Mouse (Mus musculus) erythroblast, adult 5-6 weeks (primary cell): ENCODE results near the gene Lrrc51. TPM values are rescaled to one million over a fixed set of nuclear protein-coding genes. Genes with fewer than 3 reads are reported as not detected.

Source experiments
- total RNA-seq, 2 experiments: library from RNA; stranded (forward) in 1 of 2; stranded (reverse) in 1 of 2; fragments of 150-400 nt in 1 of 2; fragments of 200-764, 138-1000 nt in 1 of 2; gene quantifications; 2 replicates each; pipeline versions ENCODE4 v1.2.3 to v1.2.4; 2015 to 2017; ENCODE audit warnings: low replicate concordance in 2 of 2

The Lrrc51 gene
- total RNA-seq, 2 experiments from 2014 or later = not detected

Other genes with a start within 250 kb of the Lrrc51 start
- gene Phox2a, start 115.6 kb downstream of the Lrrc51 start, total RNA-seq (2015; ENCODE audit: low replicate concordance) = not detected in 2 replicates
- gene Phox2a, start 115.6 kb downstream of the Lrrc51 start, total RNA-seq (2017; ENCODE audit: low replicate concordance) = not detected in 2 replicates
- gene Inppl1, start 95.7 kb downstream of the Lrrc51 start, total RNA-seq (2015; ENCODE audit: low replicate concordance) = 0.58 and 5.6 TPM in 2 replicates
- 1.4 and 18.0 TPM in 2 replicates for gene Inppl1, start 95.7 kb downstream of the Lrrc51 start, total RNA-seq (2017; ENCODE audit: low replicate concordance)
- 3.6 TPM in 1 of 2 replicates, not detected in the other for gene Folr2, start 76.7 kb downstream of the Lrrc51 start, total RNA-seq (2015; ENCODE audit: low replicate concordance)
- gene Folr2, start 76.7 kb downstream of the Lrrc51 start, total RNA-seq (2017; ENCODE audit: low replicate concordance) = not detected in 2 replicates
- gene Anapc15, start 70.2 kb downstream of the Lrrc51 start, total RNA-seq (2015; ENCODE audit: low replicate concordance) = 14.2 and 28.4 TPM in 2 replicates
- gene Anapc15, start 70.2 kb downstream of the Lrrc51 start, total RNA-seq (2017; ENCODE audit: low replicate concordance) = 18.6 and 19.5 TPM in 2 replicates
- not detected in 2 replicates for gene Folr1, start 63.1 kb downstream of the Lrrc51 start, total RNA-seq (2015; ENCODE audit: low replicate concordance)
- not detected in 2 replicates for gene Folr1, start 63.1 kb downstream of the Lrrc51 start, total RNA-seq (2017; ENCODE audit: low replicate concordance)
- gene Lamtor1, start 28.0 kb downstream of the Lrrc51 start, total RNA-seq (2015; ENCODE audit: low replicate concordance) = 35.0 and 36.6 TPM in 2 replicates
- 26.2 and 28.0 TPM in 2 replicates for gene Lamtor1, start 28.0 kb downstream of the Lrrc51 start, total RNA-seq (2017; ENCODE audit: low replicate concordance)
- not detected in 2 replicates for gene Tomt, start 27.5 kb downstream of the Lrrc51 start, total RNA-seq (2015; ENCODE audit: low replicate concordance)
- gene Tomt, start 27.5 kb downstream of the Lrrc51 start, total RNA-seq (2017; ENCODE audit: low replicate concordance) = 0.56 TPM in 1 of 2 replicates, not detected in the other
- gene Numa1, start 216 bp upstream of the Lrrc51 start, total RNA-seq (2015; ENCODE audit: low replicate concordance) = 22.3 and 42.0 TPM in 2 replicates
- 64.5 and 110 TPM in 2 replicates for gene Numa1, start 216 bp upstream of the Lrrc51 start, total RNA-seq (2017; ENCODE audit: low replicate concordance)
- gene Il18bp, start 84.8 kb upstream of the Lrrc51 start, total RNA-seq (2015; ENCODE audit: low replicate concordance) = 7.7 TPM in 1 of 2 replicates, not detected in the other
- 5.4 and 9.0 TPM in 2 replicates for gene Il18bp, start 84.8 kb upstream of the Lrrc51 start, total RNA-seq (2017; ENCODE audit: low replicate concordance)
- 3.8 and 5.8 TPM in 2 replicates for gene Rnf121, start 131.6 kb upstream of the Lrrc51 start, total RNA-seq (2015; ENCODE audit: low replicate concordance)
- 2.8 and 6.6 TPM in 2 replicates for gene Rnf121, start 131.6 kb upstream of the Lrrc51 start, total RNA-seq (2017; ENCODE audit: low replicate concordance)
- 3.8 and 12.3 TPM in 2 replicates for gene Xndc1, start 131.6 kb upstream of the Lrrc51 start, total RNA-seq (2015; ENCODE audit: low replicate concordance)
- gene Xndc1, start 131.6 kb upstream of the Lrrc51 start, total RNA-seq (2017; ENCODE audit: low replicate concordance) = 7.3 and 8.6 TPM in 2 replicates
- gene Xntrpc, start 131.8 kb upstream of the Lrrc51 start, total RNA-seq (2015; ENCODE audit: low replicate concordance) = 1.3 TPM in 1 of 2 replicates, not detected in the other
- 0.70 and 1.1 TPM in 2 replicates for gene Xntrpc, start 131.8 kb upstream of the Lrrc51 start, total RNA-seq (2017; ENCODE audit: low replicate concordance)
- gene Trpc2, start 149.2 kb upstream of the Lrrc51 start, total RNA-seq (2015; ENCODE audit: low replicate concordance) = 0.63 TPM in 1 of 2 replicates, not detected in the other
- 0.28 TPM in 1 of 2 replicates, not detected in the other for gene Trpc2, start 149.2 kb upstream of the Lrrc51 start, total RNA-seq (2017; ENCODE audit: low replicate concordance)
- not detected in 2 replicates for gene Art1, start 167.8 kb upstream of the Lrrc51 start, total RNA-seq (2015; ENCODE audit: low replicate concordance)
- not detected in 2 replicates for gene Art1, start 167.8 kb upstream of the Lrrc51 start, total RNA-seq (2017; ENCODE audit: low replicate concordance)
- not detected in 2 replicates for gene Art5, start 175.6 kb upstream of the Lrrc51 start, total RNA-seq (2015; ENCODE audit: low replicate concordance)
- gene Art5, start 175.6 kb upstream of the Lrrc51 start, total RNA-seq (2017; ENCODE audit: low replicate concordance) = not detected in 2 replicates
- gene Chrna10, start 182.9 kb upstream of the Lrrc51 start, total RNA-seq (2015; ENCODE audit: low replicate concordance) = not detected in 2 replicates
- gene Chrna10, start 182.9 kb upstream of the Lrrc51 start, total RNA-seq (2017; ENCODE audit: low replicate concordance) = not detected in 2 replicates